Mouse (Mus musculus) limb, embryonic 14.5 days (tissue): ENCODE results near the gene Apoa2. TPM values are rescaled to one million over a fixed set of nuclear protein-coding genes. Genes with fewer than 3 reads are reported as not detected.

Experiments used
- ATAC-seq: fragments of 200-750 bp; cut with Nextera tagmentation; 2 replicates; pipeline ENCODE4 v1.8.0; 2017; ENCODE audit warnings: low read depth, moderate number of reproducible peaks, moderate TSS enrichment; ENCODE audit not compliant: low FRiP score
- DNase-seq: peaks from one replicate; pipeline ENCODE4 v3.0.0-alpha.2; 2015; ENCODE audit warnings: low spot score
- H3K27ac ChIP-seq: fragments of 300-500 bp; sonication (generic); replicated peaks from 2 replicates; pipeline ENCODE4 v1.5.1; 2014; ENCODE audit warnings: low read depth, mild to moderate bottlenecking, low read length, moderate library complexity, mixed read lengths
- H3K27me3 ChIP-seq: fragments of 300-500 bp; sonication (generic); 2 replicates; pipeline ENCODE4 v1.6.1; 2014; ENCODE audit warnings: low read length, mixed read lengths; ENCODE audit not compliant: control insufficient read depth, insufficient read depth
- H3K36me3 ChIP-seq: fragments of 300-500 bp; sonication (generic); 2 replicates; pipeline ENCODE4 v1.6.1; 2014; ENCODE audit warnings: mild to moderate bottlenecking, low read length, moderate library complexity, mixed read lengths; ENCODE audit not compliant: control insufficient read depth, insufficient read depth
- H3K4me1 ChIP-seq: fragments of 300-500 bp; sonication (generic); 2 replicates; pipeline ENCODE4 v1.6.1; 2014; ENCODE audit warnings: antibody characterized with exemption, low read length, mixed read lengths; ENCODE audit not compliant: control insufficient read depth, insufficient read depth
- H3K4me2 ChIP-seq: fragments of 300-500 bp; sonication (generic); replicated peaks from 2 replicates; pipeline ENCODE4 v1.6.1; 2014; ENCODE audit warnings: low read depth, mild to moderate bottlenecking, low read length, moderate library complexity; ENCODE audit not compliant: severe bottlenecking
- H3K4me3 ChIP-seq: fragments of 300-500 bp; sonication (generic); replicated peaks from 2 replicates; pipeline ENCODE4 v1.5.1; 2014; ENCODE audit warnings: low read length
- H3K9ac ChIP-seq: fragments of 300-500 bp; sonication (generic); 2 replicates; pipeline ENCODE4 v1.6.1; 2014; ENCODE audit warnings: mild to moderate bottlenecking, low read depth, low read length, moderate library complexity; ENCODE audit not compliant: severe bottlenecking
- H3K9me3 ChIP-seq: fragments of 300-500 bp; sonication (generic); 2 replicates; pipeline ENCODE4 v1.6.1; 2016; ENCODE audit warnings: low read length; ENCODE audit not compliant: control insufficient read depth
- POLR2A ChIP-seq: fragments of 200-500 bp; IDR thresholded peaks from 2 replicates; pipeline ENCODE4 v1.8.0; 2012; ENCODE audit warnings: inconsistent platforms, mild to moderate bottlenecking, moderate library complexity, borderline replicate concordance; ENCODE audit not compliant: insufficient read depth, insufficient read length; ENCODE audit errors: extremely low read depth
- WGBS: fragments of 180-500 bp; shearing (Covaris S2); extraction: QIAGEN DNeasy Blood & Tissue Kit; methylation state at CpG from one replicate; pipeline ENCODE4 v1.1.7; 2014; 5-methylcytosine and 5-hydroxymethylcytosine counted together
- polyA plus RNA-seq, 2 experiments: library from polyadenylated mRNA; depleted of rRNA in 1 of 2; stranded (reverse) in 1 of 2; unstranded in 1 of 2; fragments of >200 nt; fragmentation: Nextera tagmentation in 1 of 2; extraction: Ambion mirVana in 1 of 2; gene quantifications; 2 replicates each; pipeline versions ENCODE4 v1.2.1 to v1.2.3; 2012 to 2014

Gene Apoa2
- polyA plus RNA-seq, 2 experiments, result 1.6 to 4.7 TPM

GRCm38 (mm10) chr1:171263666-171264461, 39.0 kb downstream of the Apoa2 start:
- DNase-seq (peak; percentile 51), ATAC-seq (no peak)
- no peak overlapping the region for H3K9ac ChIP-seq
- WGBS, result 73% methylated on average over 3 of the region's 3 CpGs
- TF ChIP-seq POLR2A, result no peak
- H3K4me1 ChIP-seq, result peaks cover 17% of the 10 kb centered on the region
- peak overlapping the region; percentile 49 for H3K4me2 ChIP-seq
- H3K4me3 ChIP-seq, result no peak overlapping the region
- H3K9me3 ChIP-seq, result no peaks in the 10 kb centered on the region
- H3K27ac ChIP-seq, result peak overlapping the region; percentile 52
- peaks cover 11% of the 10 kb centered on the region for H3K36me3 ChIP-seq
- no peaks in the 10 kb centered on the region for H3K27me3 ChIP-seq

- no peak overlapping the region for H3K27ac ChIP-seq
- ATAC-seq, result no peak
- no peaks in the 10 kb centered on the region for H3K9me3 ChIP-seq
- no peaks in the 10 kb centered on the region for H3K27me3 ChIP-seq
- TF ChIP-seq POLR2A, result no peak
- DNase-seq, result no peak
- no peak overlapping the region for H3K9ac ChIP-seq
- 67% methylated on average over 4 of the region's 4 CpGs for WGBS
- no peak overlapping the region for H3K4me2 ChIP-seq
- no peaks in the 10 kb centered on the region for H3K36me3 ChIP-seq
- H3K4me3 ChIP-seq, result no peak overlapping the region
- peaks cover 27% of the 10 kb centered on the region for H3K4me1 ChIP-seq
Measured at GRCm38 (mm10) chr1:171265971-171266744, 41.3 kb downstream of the Apoa2 start.

- Histone ChIP-seq H3K27me3 (no peaks in the 10 kb centered on the region), H3K4me3 (no peak overlapping the region), H3K4me2 (no peak overlapping the region), H3K9ac (no peak overlapping the region), H3K9me3 (no peaks in the 10 kb centered on the region), H3K36me3 (peaks cover 13% of the 10 kb centered on the region), H3K4me1 (peaks cover 19% of the 10 kb centered on the region), H3K27ac (no peak overlapping the region)
- DNase-seq (no peak), ATAC-seq (no peak)
- 59% methylated on average over 1 of the region's 1 CpGs for WGBS
- TF ChIP-seq POLR2A, result no peak
Measured at GRCm38 (mm10) chr1:171268341-171268740, 43.5 kb downstream of the Apoa2 start.

- no peaks in the 10 kb centered on the region for H3K27me3 ChIP-seq
- no peaks in the 10 kb centered on the region for H3K9me3 ChIP-seq
- H3K27ac ChIP-seq, result peak within 1 kb of the TSS; percentile 26
- peak within 1 kb of the TSS; percentile 96 for H3K4me2 ChIP-seq
- peaks cover 13% of the 10 kb centered on the region for H3K4me1 ChIP-seq
- H3K4me3 ChIP-seq, result peak within 1 kb of the TSS; percentile 88
- peak within 1 kb of the TSS; percentile 77 for H3K9ac ChIP-seq
- TF ChIP-seq POLR2A, result peak; percentile 98; the same call in 1 of the 2 replicates
- H3K36me3 ChIP-seq, result peaks cover 28% of the 10 kb centered on the region
- WGBS, result 4% methylated on average over 36 of the region's 36 CpGs
- DNase-seq (peak; percentile 89), ATAC-seq (peak; percentile 96)
Measured at GRCm38 (mm10) chr1:171269848-171270572, 45.2 kb downstream of the Apoa2 start, which contains the start of gene B4galt3. Gene B4galt3 (plus strand): TSS chr1:171270328.

GRCm38 (mm10) chr1:171270573-171270900, 45.7 kb downstream of the Apoa2 start:
- no peaks in the 10 kb centered on the region for H3K27me3 ChIP-seq
- ATAC-seq, result peak; percentile 35; the same call in 1 of the 2 replicates
- H3K9me3 ChIP-seq, result no peaks in the 10 kb centered on the region
- peaks cover 32% of the 10 kb centered on the region for H3K36me3 ChIP-seq
- peak overlapping the region; percentile 96 for H3K4me2 ChIP-seq
- H3K4me1 ChIP-seq, result peaks cover 13% of the 10 kb centered on the region
- no peak for DNase-seq
- no peak overlapping the region for H3K27ac ChIP-seq
- TF ChIP-seq POLR2A, result no peak
- peak overlapping the region; percentile 77 for H3K9ac ChIP-seq
- H3K4me3 ChIP-seq, result peak overlapping the region; percentile 88
- 5% methylated on average over 19 of the region's 19 CpGs for WGBS
